Mouse (Mus musculus): Measurements from ENCODE around the gene Fryl.

Fryl gene

GRCm38 (mm10) chr5:73256352-73257065, at the start of gene Fryl:
TSS of gene Fryl (minus strand) at chr5:73256619.
- peak; percentile 91 for DNase-seq

GRCm38 (mm10) chr5:73304507-73304906, 48.1 kb upstream of the Fryl start:
- DNase-seq = no peak

GRCm38 (mm10) chr5:73301601-73302307, 45.3 kb upstream of the Fryl start:
- DNase-seq = no peak

- no peak for DNase-seq
These were observed 39.5 kb upstream of the Fryl start for GRCm38 (mm10) chr5:73295916-73296315.

GRCm38 (mm10) chr5:73295016-73295415, 38.6 kb upstream of the Fryl start:
- no peak for DNase-seq

- DNase-seq = no peak
These were observed 37.0 kb upstream of the Fryl start for GRCm38 (mm10) chr5:73293458-73293827.

GRCm38 (mm10) chr5:73292502-73293457, 36.4 kb upstream of the Fryl start, which contains the start of gene Ociad1:
TSS of gene Ociad1 (plus strand) at chr5:73292784.
- DNase-seq = peak; percentile 92

GRCm38 (mm10) chr5:73289900-73290299, 33.5 kb upstream of the Fryl start:
- no peak for DNase-seq

GRCm38 (mm10) chr5:73286603-73287002, 30.2 kb upstream of the Fryl start:
- DNase-seq = no peak

GRCm38 (mm10) chr5:73285470-73285978, 29.1 kb upstream of the Fryl start:
- DNase-seq = no peak

GRCm38 (mm10) chr5:73284046-73284445, 27.6 kb upstream of the Fryl start:
- DNase-seq = no peak

GRCm38 (mm10) chr5:73280567-73280850, 24.1 kb upstream of the Fryl start:
- no peak for DNase-seq

- DNase-seq = no peak
These were observed 23.5 kb upstream of the Fryl start for GRCm38 (mm10) chr5:73279732-73280566.

- no peak for DNase-seq
These were observed 22.8 kb upstream of the Fryl start for GRCm38 (mm10) chr5:73279190-73279589.

- no peak for DNase-seq
These were observed 18.5 kb upstream of the Fryl start for GRCm38 (mm10) chr5:73274941-73275340.

- DNase-seq = no peak
These were observed 16.8 kb upstream of the Fryl start for GRCm38 (mm10) chr5:73273171-73273570.

GRCm38 (mm10) chr5:73270612-73271011, 14.2 kb upstream of the Fryl start:
- no peak for DNase-seq

- DNase-seq = no peak
These were observed 12.3 kb upstream of the Fryl start for GRCm38 (mm10) chr5:73268636-73269213.

- DNase-seq = no peak
These were observed 9.0 kb upstream of the Fryl start for GRCm38 (mm10) chr5:73265460-73265859.

GRCm38 (mm10) chr5:73264122-73264521, 7.7 kb upstream of the Fryl start:
- DNase-seq = no peak

GRCm38 (mm10) chr5:73257723-73258122, 1.3 kb upstream of the Fryl start:
- DNase-seq = no peak

- no peak for DNase-seq
These were observed 677 bp upstream of the Fryl start for GRCm38 (mm10) chr5:73257096-73257495.
